Mouse (Mus musculus): ENCODE results near the gene Chmp4b. TPM values are rescaled to one million over a fixed set of nuclear protein-coding genes. Genes with fewer than 3 reads are reported as not detected.
A peak's percentile ranks its signal among the peaks of the same experiment; 100 is the strongest.

Gene Chmp4b
- polyA plus RNA-seq, 1 experiment from 2014 or later = 25.1 TPM

GRCm38 (mm10) chr2:154685772-154686171, 34.3 kb downstream of the Chmp4b start:
- Histone ChIP-seq H3K4me3 (no peak overlapping the region), H3K27me3 (no peaks in the 10 kb centered on the region), H3K36me3 (peaks cover under 1% of the 10 kb centered on the region; the same call in 1 of the 2 replicates), H3K4me1 (replicated peaks) (peaks cover 19% of the 10 kb centered on the region), H3K9me3 (replicated peaks) (no peaks in the 10 kb centered on the region), H3K27ac (no peak overlapping the region), H3K4me2 (no peak overlapping the region), H3K9ac (no peak overlapping the region)
- no peak for ATAC-seq (replicated peaks; ENCODE audit: insufficient number of reproducible peaks, insufficient read depth, low FRiP score, low read depth)
- WGBS = 89% methylated on average over 3 of the region's 3 CpGs

- ATAC-seq (replicated peaks; ENCODE audit: insufficient number of reproducible peaks, insufficient read depth, low FRiP score, low read depth) = no peak
- 70% methylated on average over 3 of the region's 3 CpGs for WGBS
Measured at GRCm38 (mm10) chr2:154686819-154687218, 35.3 kb downstream of the Chmp4b start.

GRCm38 (mm10) chr2:154689391-154689790, 37.9 kb downstream of the Chmp4b start:
- Histone ChIP-seq H3K4me1 (replicated peaks) (peaks cover 16% of the 10 kb centered on the region), H3K9ac (no peak overlapping the region), H3K27ac (no peak overlapping the region), H3K36me3 (peaks cover 24% of the 10 kb centered on the region), H3K9me3 (replicated peaks) (no peaks in the 10 kb centered on the region), H3K27me3 (no peaks in the 10 kb centered on the region), H3K4me2 (no peak overlapping the region), H3K4me3 (no peak overlapping the region)
- ATAC-seq (replicated peaks; ENCODE audit: insufficient number of reproducible peaks, insufficient read depth, low FRiP score, low read depth) = no peak
- 86% methylated on average over 14 of the region's 14 CpGs for WGBS

More at GRCm38 (mm10) chr2:154686819-154687218, 35.3 kb downstream of the Chmp4b start:
- Histone ChIP-seq H3K4me1 (replicated peaks) (peaks cover 16% of the 10 kb centered on the region), H3K27ac (no peak overlapping the region), H3K4me2 (no peak overlapping the region), H3K9ac (no peak overlapping the region), H3K4me3 (no peak overlapping the region), H3K36me3 (peaks cover 9% of the 10 kb centered on the region), H3K9me3 (replicated peaks) (no peaks in the 10 kb centered on the region), H3K27me3 (no peaks in the 10 kb centered on the region)

DNA sequence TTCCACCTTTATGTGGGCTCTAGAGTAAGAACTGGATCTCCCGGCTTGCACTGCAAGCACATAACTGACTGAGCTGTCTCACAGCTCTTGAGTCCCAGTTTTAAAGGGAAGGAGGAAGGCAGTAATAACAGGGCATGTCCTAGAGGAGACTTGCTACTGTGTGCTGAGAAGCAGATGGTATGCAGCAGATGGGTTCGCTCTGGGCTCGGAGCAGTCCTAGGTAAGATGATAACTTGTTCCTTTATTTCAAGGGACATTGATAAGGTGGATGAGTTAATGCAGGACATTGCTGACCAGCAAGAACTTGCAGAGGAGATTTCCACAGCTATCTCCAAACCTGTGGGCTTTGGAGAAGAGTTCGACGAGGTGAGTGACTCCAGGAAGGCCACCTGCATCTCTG, 39.5 kb downstream of the Chmp4b start:
- no peak overlapping the region for H3K9ac ChIP-seq
- H3K9me3 ChIP-seq (replicated peaks) = no peaks in the 10 kb centered on the region
- peaks cover 32% of the 10 kb centered on the region for H3K36me3 ChIP-seq
- peaks cover 16% of the 10 kb centered on the region for H3K4me1 ChIP-seq (replicated peaks)
- H3K4me3 ChIP-seq = no peak overlapping the region
- ATAC-seq (replicated peaks; ENCODE audit: insufficient number of reproducible peaks, insufficient read depth, low FRiP score, low read depth) = no peak
- H3K4me2 ChIP-seq = no peak overlapping the region
- WGBS = 88% methylated on average over 5 of the region's 5 CpGs
- no peak overlapping the region for H3K27ac ChIP-seq
- H3K27me3 ChIP-seq = no peaks in the 10 kb centered on the region

GRCm38 (mm10) chr2:154693186-154693940, 41.9 kb downstream of the Chmp4b start:
- H3K4me1 ChIP-seq (replicated peaks) = peaks cover 7% of the 10 kb centered on the region
- H3K4me3 ChIP-seq = no peak overlapping the region
- H3K9me3 ChIP-seq (replicated peaks) = no peaks in the 10 kb centered on the region
- H3K9ac ChIP-seq = no peak overlapping the region
- H3K27ac ChIP-seq = peak overlapping the region; percentile 33; the same call in 1 of the 2 replicates
- 73% methylated on average over 11 of the region's 11 CpGs for WGBS
- peaks cover 32% of the 10 kb centered on the region for H3K36me3 ChIP-seq
- no peak for ATAC-seq (replicated peaks; ENCODE audit: insufficient number of reproducible peaks, insufficient read depth, low FRiP score, low read depth)
- H3K4me2 ChIP-seq = no peak overlapping the region
- no peaks in the 10 kb centered on the region for H3K27me3 ChIP-seq

DNA sequence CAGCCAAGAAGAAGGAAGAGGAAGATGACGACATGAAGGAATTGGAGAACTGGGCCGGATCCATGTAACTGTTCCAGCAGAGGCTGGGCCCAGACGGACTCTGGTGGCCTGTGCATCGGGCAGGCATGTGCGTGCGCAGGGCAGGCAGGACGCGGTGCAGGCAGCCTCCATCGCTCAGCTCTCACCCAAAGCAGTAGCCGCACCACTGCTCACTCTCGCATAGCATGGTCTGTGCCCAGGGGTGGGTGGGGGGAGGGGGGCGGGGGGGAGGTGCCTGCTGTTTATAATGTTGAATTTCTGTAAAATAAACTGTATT, 42.4 kb downstream of the Chmp4b start:
- ATAC-seq (replicated peaks; ENCODE audit: insufficient number of reproducible peaks, insufficient read depth, low FRiP score, low read depth) = no peak
- peaks cover 32% of the 10 kb centered on the region for H3K36me3 ChIP-seq
- no peaks in the 10 kb centered on the region for H3K9me3 ChIP-seq (replicated peaks)
- peaks cover 4% of the 10 kb centered on the region; the same call in 1 of the 2 replicates for H3K4me1 ChIP-seq (replicated peaks)
- H3K9ac ChIP-seq = no peak overlapping the region
- no peaks in the 10 kb centered on the region for H3K27me3 ChIP-seq
- H3K27ac ChIP-seq = peak overlapping the region; percentile 33; the same call in 1 of the 2 replicates
- 87% methylated on average over 12 of the region's 12 CpGs for WGBS
- no peak overlapping the region for H3K4me2 ChIP-seq
- no peak overlapping the region for H3K4me3 ChIP-seq

GRCm38 (mm10) chr2:154695690-154696089, 44.2 kb downstream of the Chmp4b start:
- Histone ChIP-seq H3K36me3 (peaks cover 32% of the 10 kb centered on the region), H3K27ac (no peak overlapping the region), H3K4me1 (replicated peaks) (no peaks in the 10 kb centered on the region), H3K4me3 (no peak overlapping the region), H3K27me3 (no peaks in the 10 kb centered on the region), H3K4me2 (no peak overlapping the region), H3K9ac (no peak overlapping the region), H3K9me3 (replicated peaks) (no peaks in the 10 kb centered on the region)
- no peak for ATAC-seq (replicated peaks; ENCODE audit: insufficient number of reproducible peaks, insufficient read depth, low FRiP score, low read depth)
- 72% methylated on average over 8 of the region's 8 CpGs for WGBS

- WGBS = 86% methylated on average over 3 of the region's 3 CpGs
- no peak overlapping the region for H3K4me3 ChIP-seq
- no peaks in the 10 kb centered on the region for H3K4me1 ChIP-seq (replicated peaks)
- no peak overlapping the region for H3K27ac ChIP-seq
- no peaks in the 10 kb centered on the region for H3K27me3 ChIP-seq
- H3K9me3 ChIP-seq (replicated peaks) = no peaks in the 10 kb centered on the region
- H3K9ac ChIP-seq = no peak overlapping the region
- ATAC-seq (replicated peaks; ENCODE audit: insufficient number of reproducible peaks, insufficient read depth, low FRiP score, low read depth) = no peak
- H3K4me2 ChIP-seq = no peak overlapping the region
- H3K36me3 ChIP-seq = peaks cover 25% of the 10 kb centered on the region
Measured at GRCm38 (mm10) chr2:154696660-154697059, 45.2 kb downstream of the Chmp4b start.

DNA sequence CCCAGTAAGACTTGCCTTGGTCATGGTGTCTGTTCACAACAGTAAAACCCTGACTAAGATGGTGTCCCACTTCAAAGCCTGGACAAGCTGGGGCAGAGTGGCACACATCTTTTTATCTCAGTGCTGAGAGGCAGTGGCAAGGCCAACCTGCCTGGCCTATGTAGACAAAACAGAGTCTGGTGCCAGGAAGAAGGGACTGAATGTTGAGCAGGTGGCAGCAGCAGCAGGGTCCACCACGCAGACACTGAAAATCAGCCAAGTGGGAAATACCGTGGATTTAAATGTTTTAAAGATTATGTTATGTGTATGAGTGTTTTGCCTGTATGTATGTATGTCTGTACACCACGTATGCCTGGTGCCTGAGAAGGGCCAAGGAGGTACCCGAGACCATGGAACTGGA, 47.9 kb downstream of the Chmp4b start:
- H3K4me2 ChIP-seq = no peak overlapping the region
- H3K27me3 ChIP-seq = no peaks in the 10 kb centered on the region
- H3K36me3 ChIP-seq = peaks cover 8% of the 10 kb centered on the region; the same call in 1 of the 2 replicates
- no peak overlapping the region for H3K9ac ChIP-seq
- H3K4me1 ChIP-seq (replicated peaks) = peaks cover 5% of the 10 kb centered on the region
- H3K27ac ChIP-seq = no peak overlapping the region
- no peak for ATAC-seq (replicated peaks; ENCODE audit: insufficient number of reproducible peaks, insufficient read depth, low FRiP score, low read depth)
- no peak overlapping the region for H3K4me3 ChIP-seq
- 93% methylated on average over 4 of the region's 4 CpGs for WGBS
- H3K9me3 ChIP-seq (replicated peaks) = no peaks in the 10 kb centered on the region

DNA sequence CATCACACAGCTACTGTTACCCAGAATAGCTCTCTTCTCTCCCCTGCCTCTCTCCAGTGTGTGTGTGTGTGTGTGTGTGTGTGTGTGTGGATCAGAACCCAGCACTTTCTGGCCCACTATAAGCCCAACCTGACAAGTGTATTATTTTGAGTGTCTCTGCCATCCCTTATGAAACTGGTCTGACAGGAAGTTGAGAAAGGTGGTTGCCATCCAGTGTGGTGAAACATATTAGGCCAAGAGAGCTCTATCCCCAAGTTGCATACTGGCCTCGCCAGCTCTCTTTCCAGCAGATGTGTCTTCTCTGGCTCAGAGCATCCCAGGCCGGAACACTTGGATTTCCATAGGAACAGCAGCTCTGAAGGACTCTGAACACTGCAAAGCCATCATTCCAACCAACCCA, 48.7 kb downstream of the Chmp4b start:
- no peaks in the 10 kb centered on the region for H3K9me3 ChIP-seq (replicated peaks)
- peaks cover 5% of the 10 kb centered on the region for H3K4me1 ChIP-seq (replicated peaks)
- no peak for ATAC-seq (replicated peaks; ENCODE audit: insufficient number of reproducible peaks, insufficient read depth, low FRiP score, low read depth)
- no peak overlapping the region for H3K4me2 ChIP-seq
- no peaks in the 10 kb centered on the region; the same call in 1 of the 2 replicates for H3K36me3 ChIP-seq
- 77% methylated on average over 2 of the region's 2 CpGs for WGBS
- no peaks in the 10 kb centered on the region for H3K27me3 ChIP-seq
- no peak overlapping the region for H3K4me3 ChIP-seq
- H3K9ac ChIP-seq = no peak overlapping the region
- H3K27ac ChIP-seq = no peak overlapping the region

GRCm38 (mm10) chr2:154702637-154703315, 51.3 kb downstream of the Chmp4b start:
- Histone ChIP-seq H3K4me1 (replicated peaks) (peaks cover 16% of the 10 kb centered on the region), H3K9ac (0 out of 2 replicates have a peak overlapping the region, but pooled peaks have one; percentile 31), H3K4me2 (peak overlapping the region; percentile 55), H3K4me3 (peak overlapping the region; percentile 23), H3K27me3 (no peaks in the 10 kb centered on the region), H3K9me3 (replicated peaks) (no peaks in the 10 kb centered on the region), H3K27ac (no peak overlapping the region), H3K36me3 (no peaks in the 10 kb centered on the region)
- 0 out of 2 replicates have a peak, but pooled peaks have one; percentile 56 for ATAC-seq (replicated peaks; ENCODE audit: insufficient number of reproducible peaks, insufficient read depth, low FRiP score, low read depth)
- 5% methylated on average over 17 of the region's 17 CpGs for WGBS

Measured in heart, embryonic 15.5 days (tissue).